Mouse (Mus musculus) hindbrain, embryonic 12.5 days (tissue): Measurements from ENCODE around the gene Slc27a1. TPM values are rescaled to one million over a fixed set of nuclear protein-coding genes. Genes with fewer than 3 reads are reported as not detected.
A peak's percentile ranks its signal among the peaks of the same experiment; 100 is the strongest.

ENCODE experiments used
- ATAC-seq: fragments of 200-750 bp; cut with Nextera tagmentation; 2 replicates; pipeline ENCODE4 v1.8.0; 2017; ENCODE audit warnings: moderate TSS enrichment; ENCODE audit not compliant: low FRiP score
- H3K27ac ChIP-seq: fragments of 300-500 bp; sonication (generic); 2 replicates; pipeline ENCODE4 v1.5.1; 2016; ENCODE audit warnings: mild to moderate bottlenecking
- H3K27me3 ChIP-seq: fragments of 300-500 bp; sonication (generic); 2 replicates; pipeline ENCODE4 v1.6.1; 2016; ENCODE audit warnings: mild to moderate bottlenecking
- H3K36me3 ChIP-seq: fragments of 300-500 bp; sonication (generic); 2 replicates; pipeline ENCODE4 v1.6.1; 2016; ENCODE audit warnings: mild to moderate bottlenecking
- H3K4me1 ChIP-seq: fragments of 300-500 bp; sonication (generic); 2 replicates; pipeline ENCODE4 v1.6.1; 2016
- H3K4me2 ChIP-seq: fragments of 300-500 bp; sonication (generic); replicated peaks from 2 replicates; pipeline ENCODE4 v1.6.1; 2016; ENCODE audit warnings: mild to moderate bottlenecking
- H3K4me3 ChIP-seq: fragments of 300-500 bp; sonication (generic); 2 replicates; pipeline ENCODE4 v1.5.1; 2016; ENCODE audit warnings: mild to moderate bottlenecking
- H3K9ac ChIP-seq: fragments of 300-500 bp; sonication (generic); 2 replicates; pipeline ENCODE4 v1.6.1; 2016; ENCODE audit warnings: mild to moderate bottlenecking, moderate library complexity
- H3K9me3 ChIP-seq: fragments of 300-500 bp; sonication (generic); replicated peaks from 2 replicates; pipeline ENCODE4 v1.6.1; 2016; ENCODE audit warnings: mild to moderate bottlenecking
- WGBS: fragments of 180-500 bp; shearing (Covaris S2); methylation state at CpG from one replicate; pipeline ENCODE4 v1.1.7; 2016; 5-methylcytosine and 5-hydroxymethylcytosine counted together
- polyA plus RNA-seq: library from polyadenylated mRNA; unstranded; fragments of >200 nt; fragmentation: Nextera tagmentation; extraction: Ambion mirVana; gene quantifications from 2 replicates; pipeline ENCODE4 v1.2.1, GENCODE M21; 2016

Slc27a1 gene
- polyA plus RNA-seq, 1 experiment from 2014 or later, result 54.8 TPM

GRCm38 (mm10) chr8:71592374-71593170 lies 23.9 kb downstream of the Slc27a1 start:
- peak; percentile 71 for ATAC-seq
- Histone ChIP-seq H3K9ac (peak overlapping the region; percentile 93), H3K4me2 (peak overlapping the region; percentile 94), H3K36me3 (no peaks in the 10 kb centered on the region), H3K27ac (peak overlapping the region; percentile 99), H3K27me3 (no peaks in the 10 kb centered on the region), H3K4me1 (peaks cover 19% of the 10 kb centered on the region), H3K4me3 (peak overlapping the region; percentile 86), H3K9me3 (no peaks in the 10 kb centered on the region)
- 6% methylated on average over 49 of the region's 60 CpGs for WGBS

- Histone ChIP-seq H3K27ac (no peak overlapping the region), H3K36me3 (no peaks in the 10 kb centered on the region), H3K9me3 (no peaks in the 10 kb centered on the region), H3K4me1 (peaks cover 19% of the 10 kb centered on the region), H3K4me2 (peak overlapping the region; percentile 94; the same call in 1 of the 2 replicates), H3K9ac (no peak overlapping the region), H3K27me3 (no peaks in the 10 kb centered on the region), H3K4me3 (no peak overlapping the region)
- WGBS, result 96% methylated on average over 8 of the region's 8 CpGs
- no peak for ATAC-seq
Measured at GRCm38 (mm10) chr8:71593556-71594323, 25.1 kb downstream of the Slc27a1 start.

- Histone ChIP-seq H3K36me3 (no peaks in the 10 kb centered on the region), H3K9ac (no peak overlapping the region), H3K27me3 (no peaks in the 10 kb centered on the region), H3K4me1 (peaks cover 19% of the 10 kb centered on the region), H3K9me3 (no peaks in the 10 kb centered on the region), H3K4me3 (no peak overlapping the region), H3K4me2 (no peak overlapping the region), H3K27ac (no peak overlapping the region)
- ATAC-seq, result no peak
- 93% methylated on average over 4 of the region's 4 CpGs for WGBS
Measured at GRCm38 (mm10) chr8:71594324-71594722, 25.6 kb downstream of the Slc27a1 start.

- no peak for ATAC-seq
- 7% methylated on average over 27 of the region's 27 CpGs for WGBS
- peaks cover 15% of the 10 kb centered on the region for H3K27me3 ChIP-seq
- H3K4me2 ChIP-seq, result no peak overlapping the region
- H3K4me3 ChIP-seq, result no peak overlapping the region
- H3K4me1 ChIP-seq, result peaks cover 18% of the 10 kb centered on the region
- no peak overlapping the region for H3K9ac ChIP-seq
- no peak overlapping the region for H3K27ac ChIP-seq
- H3K36me3 ChIP-seq, result peaks cover 3% of the 10 kb centered on the region; the same call in 1 of the 2 replicates
- no peaks in the 10 kb centered on the region for H3K9me3 ChIP-seq
Measured at GRCm38 (mm10) chr8:71595862-71596261, 27.2 kb downstream of the Slc27a1 start.

- H3K4me1 ChIP-seq, result peaks cover 13% of the 10 kb centered on the region
- no peaks in the 10 kb centered on the region for H3K9me3 ChIP-seq
- H3K9ac ChIP-seq, result no peak overlapping the region
- 57% methylated on average over 6 of the region's 6 CpGs for WGBS
- no peak overlapping the region for H3K27ac ChIP-seq
- H3K27me3 ChIP-seq, result peaks cover 19% of the 10 kb centered on the region
- H3K4me3 ChIP-seq, result no peak overlapping the region
- no peak for ATAC-seq
- H3K4me2 ChIP-seq, result no peak overlapping the region
- peaks cover 3% of the 10 kb centered on the region; the same call in 1 of the 2 replicates for H3K36me3 ChIP-seq
Measured at GRCm38 (mm10) chr8:71596384-71596783, 27.7 kb downstream of the Slc27a1 start.

- H3K27ac ChIP-seq, result no peak overlapping the region
- no peak for ATAC-seq
- no peak overlapping the region for H3K9ac ChIP-seq
- 88% methylated on average over 4 of the region's 4 CpGs for WGBS
- peaks cover 23% of the 10 kb centered on the region for H3K27me3 ChIP-seq
- H3K4me1 ChIP-seq, result peaks cover 12% of the 10 kb centered on the region
- no peak overlapping the region for H3K4me3 ChIP-seq
- no peak overlapping the region for H3K4me2 ChIP-seq
- H3K36me3 ChIP-seq, result peaks cover 3% of the 10 kb centered on the region; the same call in 1 of the 2 replicates
- H3K9me3 ChIP-seq, result no peaks in the 10 kb centered on the region
Measured at GRCm38 (mm10) chr8:71596798-71597197, 28.1 kb downstream of the Slc27a1 start.

GRCm38 (mm10) chr8:71597451-71597850 lies 28.8 kb downstream of the Slc27a1 start, which contains the start of gene Fam129c:
Fam129c (plus strand) TSS chr8:71597648.
- 72% methylated on average over 3 of the region's 3 CpGs for WGBS
- Histone ChIP-seq H3K36me3 (peaks cover 3% of the 10 kb centered on the region; the same call in 1 of the 2 replicates), H3K4me1 (peaks cover 18% of the 10 kb centered on the region), H3K27ac (no peak within 1 kb of the TSS), H3K9ac (no peak within 1 kb of the TSS), H3K9me3 (no peaks in the 10 kb centered on the region), H3K27me3 (peaks cover 30% of the 10 kb centered on the region), H3K4me2 (no peak within 1 kb of the TSS), H3K4me3 (no peak within 1 kb of the TSS)
- ATAC-seq, result no peak

- no peak overlapping the region for H3K4me2 ChIP-seq
- H3K4me1 ChIP-seq, result peaks cover 17% of the 10 kb centered on the region
- no peak overlapping the region for H3K27ac ChIP-seq
- no peak overlapping the region for H3K4me3 ChIP-seq
- H3K9ac ChIP-seq, result no peak overlapping the region
- no peak for ATAC-seq
- peaks cover 39% of the 10 kb centered on the region for H3K27me3 ChIP-seq
- H3K36me3 ChIP-seq, result peaks cover 3% of the 10 kb centered on the region; the same call in 1 of the 2 replicates
- H3K9me3 ChIP-seq, result no peaks in the 10 kb centered on the region
Measured at GRCm38 (mm10) chr8:71598375-71598774, 29.7 kb downstream of the Slc27a1 start.

- WGBS, result 91% methylated on average over 5 of the region's 5 CpGs
- Histone ChIP-seq H3K36me3 (peaks cover 3% of the 10 kb centered on the region; the same call in 1 of the 2 replicates), H3K27ac (no peak overlapping the region), H3K4me3 (no peak overlapping the region), H3K27me3 (peaks cover 44% of the 10 kb centered on the region), H3K4me1 (peaks cover 14% of the 10 kb centered on the region), H3K4me2 (no peak overlapping the region), H3K9me3 (no peaks in the 10 kb centered on the region), H3K9ac (no peak overlapping the region)
- no peak for ATAC-seq
Measured at GRCm38 (mm10) chr8:71598841-71599240, 30.2 kb downstream of the Slc27a1 start.

GRCm38 (mm10) chr8:71601939-71602665 lies 33.4 kb downstream of the Slc27a1 start:
- Histone ChIP-seq H3K4me2 (peak overlapping the region; percentile 56), H3K27me3 (peaks cover 52% of the 10 kb centered on the region), H3K27ac (no peak overlapping the region), H3K36me3 (peaks cover 3% of the 10 kb centered on the region; the same call in 1 of the 2 replicates), H3K4me3 (peak overlapping the region; percentile 36), H3K4me1 (peaks cover 14% of the 10 kb centered on the region), H3K9me3 (no peaks in the 10 kb centered on the region), H3K9ac (peak overlapping the region; percentile 47)
- WGBS, result 2% methylated on average over 65 of the region's 65 CpGs
- ATAC-seq, result peak; percentile 30

- Histone ChIP-seq H3K27ac (no peak overlapping the region), H3K4me2 (peak overlapping the region; percentile 56), H3K27me3 (peaks cover 52% of the 10 kb centered on the region), H3K4me3 (peak overlapping the region; percentile 36), H3K36me3 (peaks cover 3% of the 10 kb centered on the region; the same call in 1 of the 2 replicates), H3K4me1 (peaks cover 14% of the 10 kb centered on the region), H3K9ac (peak overlapping the region; percentile 47), H3K9me3 (no peaks in the 10 kb centered on the region)
- WGBS, result 2% methylated on average over 32 of the region's 32 CpGs
- peak; percentile 48 for ATAC-seq
Measured at GRCm38 (mm10) chr8:71602666-71603334, 34.1 kb downstream of the Slc27a1 start.
